Mouse (Mus musculus): ENCODE results near the gene Chac2. TPM values are rescaled to one million over a fixed set of nuclear protein-coding genes. Genes with fewer than 3 reads are reported as not detected.

The Chac2 gene
- polyA plus RNA-seq (2017; shearing (Covaris generic)), result 1 to 10 TPM; 5.2 to 6.7 TPM

GRCm38 (mm10) chr11:30985877-30986624 is at the start of gene Chac2:
TSS of gene Chac2 (minus strand) at chr11:30986350.

GRCm38 (mm10) chr11:30954279-30954725 is 31.8 kb downstream of the Chac2 start, which contains the start of gene Erlec1:
TSS of gene Erlec1 (minus strand) at chr11:30954335.

Other genes with a start within 250 kb of the Chac2 start
- gene Psme4, start 214.6 kb downstream of the Chac2 start, polyA plus RNA-seq (2017; shearing (Covaris generic)), result 10 to 100 TPM; 21.0 to 21.6 TPM
- gene Gpr75, start 101.0 kb downstream of the Chac2 start, polyA plus RNA-seq (2017; shearing (Covaris generic)), result not detected
- 10 to 100 TPM; 48.9 to 49.0 TPM for gene Asb3, start 100.9 kb downstream of the Chac2 start, polyA plus RNA-seq (2017; shearing (Covaris generic))
- gene Erlec1, start 32.0 kb downstream of the Chac2 start, polyA plus RNA-seq (2017; shearing (Covaris generic)), result 10 to 100 TPM; 13.5 to 13.8 TPM
- not detected for gene Gm17332, start 196.1 kb upstream of the Chac2 start, polyA plus RNA-seq (2017; shearing (Covaris generic))